Mouse (Mus musculus) olfactory bulb, adult 2 months (tissue): ENCODE results near the gene Rd3l.

Experiments used
- CTCF ChIP-seq: fragments of 200-500 bp; IDR thresholded peaks from 2 replicates; pipeline ENCODE4 v1.5.1; 2012; ENCODE audit warnings: low read depth, mild to moderate bottlenecking, low read length, moderate library complexity; ENCODE audit not compliant: insufficient read depth
- POLR2A ChIP-seq: fragments of 200-500 bp; IDR thresholded peaks from 2 replicates; pipeline ENCODE4 v1.6.1; 2012; ENCODE audit warnings: mild to moderate bottlenecking, low read depth, low read length, moderate library complexity; ENCODE audit not compliant: insufficient read depth

- no peak for TF ChIP-seq CTCF
- TF ChIP-seq POLR2A = no peak
Measured at GRCm38 (mm10) chr12:111974578-111974977, 6.5 kb downstream of the Rd3l start.
